Mouse (Mus musculus) heart, postnatal 0 days (tissue): ENCODE measurements around the gene Thoc5. TPM values are rescaled to one million over a fixed set of nuclear protein-coding genes. Genes with fewer than 3 reads are reported as not detected.

Experiments used
- ATAC-seq: fragments of 200-750 bp; cut with Nextera tagmentation; 2 replicates; pipeline ENCODE4 v1.8.0; 2017; ENCODE audit warnings: low read depth, moderate number of reproducible peaks, moderate library complexity; ENCODE audit not compliant: insufficient read depth
- DNase-seq: peaks from one replicate; pipeline ENCODE4 v3.0.0-alpha.2; 2016; ENCODE audit warnings: low spot score
- H3K27ac ChIP-seq: fragments of 300-500 bp; sonication (generic); 2 replicates; pipeline ENCODE4 v1.5.1; 2014; ENCODE audit warnings: low read depth, mild to moderate bottlenecking
- H3K27me3 ChIP-seq: fragments of 300-500 bp; sonication (generic); 2 replicates; pipeline ENCODE4 v1.6.1; 2014; ENCODE audit warnings: low read length, mixed read lengths; ENCODE audit not compliant: control insufficient read depth, insufficient read depth
- H3K36me3 ChIP-seq: fragments of 300-500 bp; sonication (generic); replicated peaks from 2 replicates; pipeline ENCODE4 v1.6.1; 2014; ENCODE audit warnings: low read length, mixed read lengths; ENCODE audit not compliant: control insufficient read depth, insufficient read depth
- H3K4me1 ChIP-seq: fragments of 300-500 bp; sonication (generic); 2 replicates; pipeline ENCODE4 v1.6.1; 2014; ENCODE audit warnings: antibody characterized with exemption; ENCODE audit not compliant: control insufficient read depth, insufficient read depth
- H3K4me2 ChIP-seq: fragments of 300-500 bp; sonication (generic); 2 replicates; pipeline ENCODE4 v1.6.1; 2014; ENCODE audit warnings: low read depth, mild to moderate bottlenecking, low read length, moderate library complexity
- H3K4me3 ChIP-seq: fragments of 300-500 bp; sonication (generic); 2 replicates; pipeline ENCODE4 v1.5.1; 2014; ENCODE audit warnings: low read depth, low read length
- H3K9ac ChIP-seq: fragments of 300-500 bp; sonication (generic); replicated peaks from 2 replicates; pipeline ENCODE4 v1.6.1; 2014; ENCODE audit warnings: low read depth, low read length, mixed read lengths
- H3K9me3 ChIP-seq: fragments of 300-500 bp; sonication (generic); replicated peaks from 2 replicates; pipeline ENCODE4 v1.6.1; 2016; ENCODE audit warnings: low read length; ENCODE audit not compliant: control insufficient read depth
- CTCF ChIP-seq: IDR thresholded peaks from 2 replicates; pipeline ENCODE4 v1.5.1; 2016; ENCODE audit warnings: antibody characterized with exemption, control low read depth, low read depth
- EP300 ChIP-seq: IDR thresholded peaks from 2 replicates; pipeline ENCODE4 v1.6.1; 2016; ENCODE audit warnings: antibody characterized with exemption, low read depth
- WGBS: fragments of 180-500 bp; shearing (Covaris S2); extraction: QIAGEN DNeasy Blood & Tissue Kit; methylation state at CpG from one replicate; pipeline ENCODE4 v1.1.7; 2014; 5-methylcytosine and 5-hydroxymethylcytosine counted together
- polyA plus RNA-seq: library from polyadenylated mRNA; unstranded; fragments of >200 nt; fragmentation: Nextera tagmentation; extraction: Ambion mirVana; gene quantifications from 2 replicates; pipeline ENCODE4 v1.2.1, GENCODE M21; 2015
- total RNA-seq: library from RNA; depleted of rRNA; stranded (reverse); fragments of >200 nt; gene quantifications from 2 replicates; pipeline ENCODE4 v1.2.3, GENCODE M21; 2014; ENCODE audit warnings: low replicate concordance

Gene Thoc5
- total and polyA plus RNA-seq, 2 experiments from 2014 or later = 11.9 to 16.0 TPM

DNA sequence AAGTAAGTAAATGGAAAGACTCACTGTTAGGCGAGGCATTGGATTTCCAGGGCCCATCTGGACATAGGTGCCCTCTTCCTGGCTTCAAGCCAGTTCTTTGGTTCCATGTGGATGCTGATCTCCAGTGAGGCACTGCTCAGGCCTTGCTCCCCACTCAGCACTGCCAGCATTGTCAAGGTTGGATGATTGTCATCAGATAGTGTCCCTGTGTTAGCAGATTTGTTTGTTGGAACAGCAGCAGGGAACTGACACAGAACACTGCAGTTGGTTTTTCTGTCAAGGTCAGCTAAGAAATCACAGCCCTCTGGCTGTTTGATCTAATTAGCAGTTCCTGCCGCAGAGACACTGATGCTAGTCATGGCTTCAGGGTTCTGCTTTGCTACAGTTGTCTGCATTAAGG is 26.2 kb downstream of the Thoc5 start:
- ATAC-seq = no peak
- 72% methylated on average over 2 of the region's 2 CpGs for WGBS
- no peak for DNase-seq
- no peaks in the 10 kb centered on the region for H3K27me3 ChIP-seq
- no peak overlapping the region for H3K4me2 ChIP-seq
- peaks cover 87% of the 10 kb centered on the region for H3K36me3 ChIP-seq
- no peak overlapping the region for H3K27ac ChIP-seq
- H3K9me3 ChIP-seq = no peaks in the 10 kb centered on the region
- no peak for TF ChIP-seq EP300
- TF ChIP-seq CTCF = no peak
- H3K4me1 ChIP-seq = no peaks in the 10 kb centered on the region
- no peak overlapping the region for H3K4me3 ChIP-seq
- H3K9ac ChIP-seq = no peak overlapping the region

DNA sequence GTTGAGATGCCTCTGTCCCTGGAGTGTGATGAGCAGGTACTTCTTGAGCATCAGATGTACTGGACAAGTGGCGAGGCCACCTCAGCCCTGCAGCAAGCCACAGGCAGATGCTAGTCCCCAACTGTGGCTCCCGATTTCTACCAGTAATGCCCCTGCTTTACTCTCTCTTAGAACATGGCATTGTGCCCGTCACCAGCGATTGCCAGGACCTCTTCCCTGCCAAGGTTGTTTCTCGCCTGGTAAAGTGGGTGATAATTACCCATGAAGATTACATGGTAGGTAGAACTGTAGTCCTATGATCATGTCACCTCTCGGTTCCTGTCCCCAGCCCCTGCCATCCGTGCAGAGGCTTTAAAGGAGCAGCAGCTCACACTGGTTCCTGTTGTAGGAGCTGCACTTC is 26.6 kb downstream of the Thoc5 start:
- H3K27ac ChIP-seq = no peak overlapping the region
- no peak overlapping the region for H3K4me2 ChIP-seq
- no peak for ATAC-seq
- no peaks in the 10 kb centered on the region for H3K9me3 ChIP-seq
- no peaks in the 10 kb centered on the region for H3K4me1 ChIP-seq
- no peak for DNase-seq
- WGBS = 67% methylated on average over 7 of the region's 7 CpGs
- no peak overlapping the region for H3K9ac ChIP-seq
- H3K4me3 ChIP-seq = no peak overlapping the region
- H3K36me3 ChIP-seq = peaks cover 89% of the 10 kb centered on the region
- no peak for TF ChIP-seq CTCF
- no peak for TF ChIP-seq EP300
- no peaks in the 10 kb centered on the region for H3K27me3 ChIP-seq

DNA sequence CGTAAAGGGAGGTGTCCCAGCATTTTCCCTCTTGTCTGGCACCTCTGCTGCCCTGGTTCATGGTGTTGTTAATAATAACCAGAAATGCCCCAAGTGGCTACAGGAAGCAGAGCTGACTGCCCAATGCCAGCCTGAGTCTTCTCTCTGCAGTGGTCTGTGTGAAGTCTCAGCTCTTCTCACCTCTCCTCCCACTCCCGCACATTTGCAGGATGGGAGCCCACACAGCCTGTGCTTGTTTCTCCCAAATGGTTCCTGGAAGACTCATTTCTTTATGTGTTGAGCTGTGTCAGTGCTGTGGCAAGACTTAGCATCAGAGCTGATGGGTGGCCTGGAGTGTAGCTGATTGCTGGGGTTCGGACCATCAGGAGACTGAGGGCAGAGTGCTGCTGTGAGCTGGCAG is 32.1 kb downstream of the Thoc5 start:
- peaks cover 62% of the 10 kb centered on the region for H3K36me3 ChIP-seq
- no peak overlapping the region for H3K4me2 ChIP-seq
- TF ChIP-seq EP300 = no peak
- H3K9me3 ChIP-seq = no peaks in the 10 kb centered on the region
- H3K4me3 ChIP-seq = no peak overlapping the region
- peaks cover 13% of the 10 kb centered on the region; the same call in 1 of the 2 replicates for H3K4me1 ChIP-seq
- H3K27ac ChIP-seq = no peak overlapping the region
- H3K9ac ChIP-seq = no peak overlapping the region
- ATAC-seq (no peak), DNase-seq (no peak)
- WGBS = 78% methylated on average over 3 of the region's 3 CpGs
- H3K27me3 ChIP-seq = no peaks in the 10 kb centered on the region

DNA sequence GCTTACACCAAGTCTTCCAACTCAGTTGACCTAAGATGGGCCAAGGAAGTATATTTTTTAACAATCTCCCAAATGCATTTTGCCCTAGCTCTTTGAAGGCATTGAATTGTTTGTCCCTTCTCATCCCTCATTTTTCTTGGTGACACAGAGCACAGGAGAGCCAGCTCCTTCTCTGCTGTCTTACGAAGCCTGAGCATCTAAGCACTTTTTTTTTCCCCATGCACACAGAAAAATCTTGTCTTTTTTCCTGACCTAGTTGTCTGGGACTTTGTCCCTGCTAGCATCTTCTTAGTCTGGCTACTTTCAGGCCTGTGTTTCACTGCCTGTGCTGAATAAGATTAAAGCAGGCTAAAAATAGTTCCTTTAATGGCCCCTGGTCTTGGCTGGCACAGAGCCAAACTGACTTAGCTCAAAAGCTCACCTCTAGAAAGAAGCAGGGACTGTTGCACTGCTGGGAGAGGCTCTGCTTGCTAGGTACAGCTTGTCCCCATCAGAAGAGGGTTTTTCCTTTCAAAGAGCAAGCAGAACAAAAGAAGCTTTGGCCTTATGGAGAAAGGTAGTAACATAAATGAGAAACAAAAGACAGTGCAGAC is 36.0 kb downstream of the Thoc5 start:
- H3K4me1 ChIP-seq = peaks cover 13% of the 10 kb centered on the region; the same call in 1 of the 2 replicates
- no peaks in the 10 kb centered on the region for H3K27me3 ChIP-seq
- peaks cover 28% of the 10 kb centered on the region for H3K36me3 ChIP-seq
- H3K9me3 ChIP-seq = no peaks in the 10 kb centered on the region
- ATAC-seq = peak; percentile 60; the same call in 1 of the 2 replicates
- TF ChIP-seq EP300 = no peak
- no peak for TF ChIP-seq CTCF
- WGBS = 30% methylated on average over 1 of the region's 1 CpGs
- peak; percentile 71 for DNase-seq
- no peak overlapping the region for H3K4me3 ChIP-seq
- H3K9ac ChIP-seq = no peak overlapping the region
- peak overlapping the region; percentile 27; the same call in 1 of the 2 replicates for H3K27ac ChIP-seq
- H3K4me2 ChIP-seq = no peak overlapping the region

DNA sequence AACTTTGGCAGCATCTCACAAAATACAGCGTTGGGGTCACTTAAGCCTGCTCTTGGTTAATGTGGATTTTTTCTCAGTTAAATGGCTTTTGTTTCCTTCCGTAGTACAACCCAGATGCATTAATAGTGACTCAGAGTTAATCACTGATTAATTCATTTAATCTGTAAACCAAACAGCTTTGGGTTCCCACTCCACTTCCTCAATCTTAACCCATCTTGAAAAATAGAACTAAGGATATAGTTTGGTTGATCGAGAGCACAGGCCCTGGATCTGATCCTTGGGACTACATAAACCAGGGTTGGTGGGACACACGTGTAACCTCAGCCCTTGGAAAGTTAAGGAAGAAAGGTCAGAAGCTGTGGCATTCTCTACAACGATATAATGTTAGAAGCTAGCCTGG is 41.1 kb downstream of the Thoc5 start:
- no peak overlapping the region for H3K9ac ChIP-seq
- no peaks in the 10 kb centered on the region for H3K36me3 ChIP-seq
- H3K4me2 ChIP-seq = no peak overlapping the region
- H3K4me3 ChIP-seq = no peak overlapping the region
- TF ChIP-seq EP300 (no peak), CTCF (no peak)
- H3K4me1 ChIP-seq = 0 out of 2 replicates have a peak, but pooled peaks cover 5% of the 10 kb centered on the region
- no peaks in the 10 kb centered on the region for H3K9me3 ChIP-seq
- H3K27ac ChIP-seq = no peak overlapping the region
- DNase-seq (no peak), ATAC-seq (no peak)
- H3K27me3 ChIP-seq = no peaks in the 10 kb centered on the region
- 79% methylated on average over 5 of the region's 5 CpGs for WGBS

DNA sequence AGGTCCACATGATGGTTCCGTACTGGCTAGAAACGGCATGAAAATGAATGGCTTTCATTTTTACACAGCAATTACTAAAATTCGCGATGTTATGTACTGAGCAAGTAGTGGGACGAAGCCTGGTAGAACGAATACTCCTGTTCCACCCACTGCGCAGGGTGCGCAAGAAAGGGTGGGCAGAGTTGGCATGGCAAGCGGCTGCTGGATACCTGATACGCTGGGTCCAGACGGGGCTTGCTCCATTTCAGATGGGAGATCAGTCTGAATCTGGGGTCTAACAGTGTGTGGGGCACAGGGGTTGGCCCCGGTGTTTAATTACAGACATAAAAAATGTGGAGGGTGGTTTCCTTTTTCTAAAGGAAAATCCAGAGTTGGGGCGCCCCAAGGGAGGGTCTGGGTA is 51.4 kb downstream of the Thoc5 start:
- WGBS = 47% methylated on average over 13 of the region's 13 CpGs
- peak overlapping the region; percentile 55 for H3K4me3 ChIP-seq
- TF ChIP-seq EP300 = no peak
- TF ChIP-seq CTCF = no peak

More for the DNA sequence above, 51.4 kb downstream of the Thoc5 start:
- peaks cover 9% of the 10 kb centered on the region for H3K4me1 ChIP-seq
- H3K27ac ChIP-seq = no peak overlapping the region
- H3K9ac ChIP-seq = no peak overlapping the region
- DNase-seq (no peak), ATAC-seq (no peak)
- peak overlapping the region; percentile 86 for H3K4me2 ChIP-seq
- H3K27me3 ChIP-seq = peaks cover 66% of the 10 kb centered on the region
- no peaks in the 10 kb centered on the region for H3K9me3 ChIP-seq
- H3K36me3 ChIP-seq = no peaks in the 10 kb centered on the region
